Mouse (Mus musculus): ENCODE measurements around the gene Cds2.
"Not testable (repeated sequence)": the region's sequence is repeated elsewhere in the genome, so short reads cannot be mapped to it uniquely, and the experiment has no call there.

The Cds2 gene

DNA sequence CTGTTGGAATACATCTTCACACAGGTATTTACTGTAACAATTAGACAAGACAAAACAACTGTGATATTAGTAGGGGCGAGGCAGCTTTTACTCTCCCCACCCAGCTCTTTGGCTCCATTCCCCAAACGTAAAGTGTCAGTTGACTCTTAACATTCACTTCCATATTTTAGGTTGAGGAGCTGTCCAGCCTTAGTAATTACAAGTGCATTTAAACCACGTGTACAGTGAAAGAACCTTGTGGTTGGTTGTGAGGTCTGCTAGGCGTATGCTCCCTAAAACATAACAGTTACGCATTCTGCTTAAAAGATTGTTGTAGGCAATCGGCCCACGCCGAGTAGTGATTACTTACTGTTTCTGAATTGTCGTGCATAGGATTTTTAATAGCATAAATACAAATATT lies 2.2 kb downstream of the Cds2 start:
- DNase-seq (ENCODE audit: low read depth, low spot score): no peak

DNA sequence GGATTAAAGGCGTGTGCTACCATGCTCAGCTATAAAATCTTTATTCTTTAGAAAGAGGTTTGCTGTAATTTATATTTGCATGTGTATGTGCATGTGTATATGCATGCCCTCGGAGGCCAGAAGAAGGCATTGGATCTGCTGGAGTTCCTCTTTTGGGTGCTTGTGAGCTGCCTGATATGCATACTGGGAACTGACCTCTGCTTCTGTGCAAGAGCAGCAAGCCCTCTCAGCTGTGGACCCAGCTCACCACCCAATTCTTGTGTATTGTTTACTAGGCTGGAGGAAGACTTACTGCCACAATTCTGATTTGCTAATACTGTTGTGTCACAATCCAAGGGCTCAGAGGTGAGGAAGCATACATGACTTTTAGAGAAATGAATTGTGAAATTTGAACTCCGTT lies 3.1 kb downstream of the Cds2 start:
- no peak for DNase-seq (ENCODE audit: low read depth, low spot score)

DNA sequence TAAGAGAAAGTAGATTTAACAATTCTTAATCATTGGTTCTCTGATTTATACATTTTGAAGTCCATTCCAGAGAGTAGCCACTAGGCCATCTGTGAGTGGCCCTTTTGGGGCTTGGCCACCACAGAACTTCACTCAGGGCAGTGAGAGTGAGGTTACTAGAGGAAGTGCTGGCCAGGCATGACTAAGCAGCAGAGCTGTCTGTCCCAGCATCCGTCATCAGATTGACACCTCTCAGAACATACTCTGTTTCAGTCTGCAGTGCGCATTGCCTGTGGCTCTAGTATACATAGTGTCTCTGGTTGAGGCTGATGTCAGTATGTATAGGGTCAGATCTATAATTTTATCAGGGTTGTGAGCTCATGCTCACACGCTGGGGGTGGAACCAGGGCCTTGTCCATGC lies 6.3 kb downstream of the Cds2 start:
- no peak for DNase-seq (ENCODE audit: low read depth, low spot score)

DNA sequence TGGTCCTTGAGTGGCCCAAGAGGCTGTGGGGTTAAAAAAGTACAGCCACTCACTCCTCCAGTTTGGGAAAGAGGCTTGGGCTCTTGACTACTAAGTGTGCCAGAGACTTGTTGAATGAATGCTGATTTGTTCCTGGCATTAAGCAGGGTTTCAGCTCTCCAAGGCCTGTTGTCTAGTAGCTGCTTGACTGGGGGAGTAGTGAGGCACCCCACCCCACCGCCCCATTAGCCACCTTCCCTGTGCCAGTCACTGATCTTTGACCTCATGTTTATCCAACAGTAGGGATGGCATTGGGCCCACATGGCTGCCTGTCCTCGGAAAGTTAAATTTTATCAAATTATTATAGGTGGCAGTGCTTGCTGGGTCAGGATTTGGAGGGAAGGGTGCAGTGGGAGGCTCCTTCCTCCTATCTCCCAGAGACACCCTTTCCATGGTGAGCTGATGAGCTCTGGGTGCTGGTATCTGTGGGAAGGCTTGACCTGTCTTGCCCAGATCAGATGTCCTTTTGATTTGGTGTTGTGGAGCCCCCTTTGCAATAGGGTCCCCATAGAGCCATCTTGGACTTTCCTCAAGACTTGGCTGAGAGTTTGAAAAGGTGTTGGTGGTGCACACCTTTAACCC lies 7.5 kb downstream of the Cds2 start:
- no peak for DNase-seq (ENCODE audit: low read depth, low spot score)

DNA sequence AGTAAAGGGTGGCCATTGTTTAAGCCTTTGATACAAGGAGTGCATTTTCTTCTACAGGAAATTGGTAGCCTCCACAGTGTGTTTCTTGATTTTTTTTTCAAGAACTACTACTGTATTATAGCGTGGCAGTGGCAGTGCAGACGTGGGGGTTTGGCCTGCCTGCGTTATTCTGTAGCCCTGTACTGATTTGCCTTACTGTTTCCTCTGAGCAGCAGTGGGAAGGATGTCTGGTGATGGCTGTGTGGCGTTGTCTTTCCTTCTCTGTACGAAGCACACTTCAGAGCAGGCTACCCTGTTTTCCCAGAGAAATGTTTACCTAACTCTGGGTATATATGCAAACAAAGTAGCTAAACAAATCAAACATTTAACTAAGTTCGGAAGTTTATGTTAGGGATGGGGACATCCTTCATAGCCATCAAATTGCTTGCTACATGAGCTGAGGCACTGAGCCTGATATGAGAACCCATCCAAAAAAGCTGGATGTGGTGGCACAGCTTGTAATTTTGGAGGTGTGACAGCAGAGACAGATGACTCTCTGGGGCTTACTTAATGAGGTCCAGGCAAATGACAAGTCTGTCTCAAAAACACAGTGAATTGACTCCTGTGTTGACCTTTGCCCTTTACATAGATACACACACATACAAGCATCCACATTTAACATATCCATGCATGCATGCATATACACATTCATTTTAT lies 9.9 kb downstream of the Cds2 start:
- DNase-seq (ENCODE audit: low read depth, low spot score): no peak

DNA sequence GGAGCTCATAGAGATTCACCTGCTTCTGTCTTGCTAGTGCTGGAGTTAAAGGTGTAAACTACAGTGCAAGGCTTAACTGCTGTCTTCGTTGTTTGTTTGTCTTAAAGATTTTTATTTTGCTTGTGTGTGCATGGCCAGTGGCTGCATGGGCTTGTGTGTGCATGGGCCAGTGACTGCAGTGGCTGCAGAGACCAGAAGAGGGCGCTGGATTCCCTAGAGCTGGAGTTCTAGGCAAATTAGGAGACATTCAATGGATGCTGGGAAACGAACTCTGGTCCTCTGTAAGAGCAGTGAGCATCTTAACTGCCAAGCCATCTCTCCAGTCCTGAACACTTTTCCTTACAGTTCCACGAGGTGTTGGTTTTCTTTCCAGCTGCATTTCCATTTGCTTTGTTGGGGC lies 12.6 kb downstream of the Cds2 start:
- DNase-seq (ENCODE audit: low read depth, low spot score): no peak

DNA sequence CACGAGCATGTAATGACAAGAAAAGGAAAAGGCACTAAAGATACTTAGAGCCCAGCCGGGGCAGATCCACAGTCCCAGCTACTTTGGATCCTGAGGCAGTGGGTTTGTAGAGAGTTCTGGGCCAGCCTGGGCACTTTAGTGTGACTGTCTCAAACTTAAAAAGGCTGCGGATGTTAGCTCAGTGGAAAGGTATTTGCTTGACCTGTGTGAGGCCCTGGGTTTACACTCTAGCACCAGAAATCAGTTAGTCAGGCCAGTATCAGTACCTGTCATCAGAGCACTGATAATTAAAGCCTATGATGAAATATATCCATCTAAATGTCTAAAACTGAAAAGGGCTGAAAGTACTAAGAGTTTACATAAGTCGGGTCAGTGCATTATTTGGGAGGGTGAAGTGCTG lies 13.3 kb downstream of the Cds2 start:
- no peak for DNase-seq (ENCODE audit: low read depth, low spot score)

DNA sequence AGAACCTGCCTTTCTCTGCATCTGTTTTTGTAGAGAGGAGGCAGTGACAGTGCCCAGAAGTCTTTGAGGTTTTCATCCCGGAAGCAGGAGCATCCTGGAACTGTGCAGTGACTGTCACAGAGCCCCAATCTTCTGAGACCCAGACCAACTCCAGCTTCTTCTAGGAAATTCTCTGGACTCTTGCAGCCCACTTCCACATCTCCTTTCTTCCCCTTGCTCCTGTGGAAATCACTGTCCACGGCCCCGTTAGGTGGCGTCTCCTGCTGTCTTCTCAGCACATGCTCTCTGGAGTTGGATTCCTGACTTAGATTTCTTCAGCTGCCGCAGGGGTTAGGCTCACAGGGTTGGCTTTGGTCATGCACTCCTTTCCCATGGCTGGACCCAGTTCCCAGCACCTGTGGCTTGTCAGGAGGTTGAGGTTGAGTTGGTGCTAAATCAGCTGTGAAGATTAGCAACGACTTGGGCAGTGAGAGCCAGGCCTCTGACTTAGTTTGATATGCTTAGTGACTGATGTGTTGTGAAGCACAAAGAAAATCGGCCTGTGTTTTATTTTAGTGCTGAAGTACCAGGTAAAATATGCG lies 15.4 kb downstream of the Cds2 start:
- DNase-seq (ENCODE audit: low read depth, low spot score): no peak

DNA sequence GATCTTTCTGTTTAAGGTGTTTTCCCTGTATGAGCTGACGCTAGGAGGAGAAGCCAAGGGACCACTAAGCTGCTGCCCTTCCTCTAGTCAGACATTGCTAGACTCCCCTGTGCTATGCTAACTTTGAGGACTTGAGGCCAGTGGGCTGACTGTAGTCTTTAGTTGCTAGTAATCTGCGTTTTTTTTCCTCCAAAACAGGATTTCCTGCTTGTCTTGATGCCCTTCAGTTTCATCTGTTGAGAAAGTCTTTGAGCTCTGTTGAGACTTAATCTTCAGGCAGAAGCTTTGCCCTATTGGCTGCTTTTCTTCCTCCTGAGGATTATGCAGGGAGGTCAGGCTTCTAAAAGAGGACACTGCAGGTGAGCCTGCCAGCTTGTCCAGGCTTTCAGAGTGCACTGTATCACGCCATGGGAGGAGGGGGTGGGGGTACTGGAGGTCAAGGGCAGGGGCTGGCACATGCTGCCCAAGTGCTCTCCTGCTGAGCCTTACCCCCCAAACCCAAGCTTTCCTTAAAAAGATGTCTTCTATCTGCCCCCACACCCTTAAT lies 16.5 kb downstream of the Cds2 start:
- no peak for DNase-seq (ENCODE audit: low read depth, low spot score)

DNA sequence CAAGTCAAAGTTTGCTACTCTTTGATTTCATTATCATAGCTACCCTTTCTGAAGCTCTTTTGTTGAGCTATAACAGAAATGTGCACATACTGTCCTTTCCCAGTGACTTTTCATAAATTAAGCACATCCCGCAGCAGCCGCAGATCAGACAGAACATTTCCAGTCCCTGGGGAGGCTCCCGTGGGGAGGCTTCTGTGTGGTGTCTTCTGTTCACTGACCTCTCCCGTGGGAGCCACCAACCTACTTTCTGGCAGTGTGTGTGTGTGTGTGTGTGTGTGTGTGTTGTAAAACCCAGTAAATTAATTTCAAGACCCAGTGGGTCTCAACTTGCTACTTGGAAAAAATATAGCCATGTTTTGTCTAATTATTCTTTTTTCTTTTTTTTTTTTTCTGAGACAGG lies 17.0 kb downstream of the Cds2 start:
- DNase-seq (ENCODE audit: low read depth, low spot score): no peak

DNA sequence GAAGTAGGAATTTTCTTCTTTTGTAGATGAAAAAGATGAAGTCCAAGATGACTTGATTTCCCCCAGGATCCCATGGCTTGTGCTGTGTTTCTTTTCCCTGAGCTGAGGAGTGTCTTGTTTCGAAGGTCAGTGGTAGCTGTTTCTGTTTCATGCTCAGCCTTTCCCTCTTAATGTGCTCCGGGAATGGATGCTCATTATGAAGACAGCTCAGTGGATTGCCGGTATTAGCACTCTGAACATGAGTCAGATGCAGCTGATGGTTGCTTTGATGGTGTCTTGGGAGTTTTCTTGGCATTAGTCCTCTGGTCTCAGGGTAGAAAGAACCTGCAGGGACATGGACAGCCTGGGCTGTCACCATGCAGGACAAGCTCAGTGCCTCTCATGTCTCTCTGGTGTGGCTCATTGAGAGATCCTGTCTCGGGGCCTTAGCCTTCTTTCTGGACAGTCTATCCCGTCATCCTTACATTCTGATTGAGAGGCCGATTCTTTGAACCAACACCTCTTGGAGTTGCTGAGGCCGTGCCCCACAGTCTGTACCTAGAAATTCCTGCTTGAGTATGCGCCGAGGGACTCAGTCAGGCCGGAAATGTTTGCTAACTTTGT lies 17.7 kb downstream of the Cds2 start:
- no peak for DNase-seq (ENCODE audit: low read depth, low spot score)

DNA sequence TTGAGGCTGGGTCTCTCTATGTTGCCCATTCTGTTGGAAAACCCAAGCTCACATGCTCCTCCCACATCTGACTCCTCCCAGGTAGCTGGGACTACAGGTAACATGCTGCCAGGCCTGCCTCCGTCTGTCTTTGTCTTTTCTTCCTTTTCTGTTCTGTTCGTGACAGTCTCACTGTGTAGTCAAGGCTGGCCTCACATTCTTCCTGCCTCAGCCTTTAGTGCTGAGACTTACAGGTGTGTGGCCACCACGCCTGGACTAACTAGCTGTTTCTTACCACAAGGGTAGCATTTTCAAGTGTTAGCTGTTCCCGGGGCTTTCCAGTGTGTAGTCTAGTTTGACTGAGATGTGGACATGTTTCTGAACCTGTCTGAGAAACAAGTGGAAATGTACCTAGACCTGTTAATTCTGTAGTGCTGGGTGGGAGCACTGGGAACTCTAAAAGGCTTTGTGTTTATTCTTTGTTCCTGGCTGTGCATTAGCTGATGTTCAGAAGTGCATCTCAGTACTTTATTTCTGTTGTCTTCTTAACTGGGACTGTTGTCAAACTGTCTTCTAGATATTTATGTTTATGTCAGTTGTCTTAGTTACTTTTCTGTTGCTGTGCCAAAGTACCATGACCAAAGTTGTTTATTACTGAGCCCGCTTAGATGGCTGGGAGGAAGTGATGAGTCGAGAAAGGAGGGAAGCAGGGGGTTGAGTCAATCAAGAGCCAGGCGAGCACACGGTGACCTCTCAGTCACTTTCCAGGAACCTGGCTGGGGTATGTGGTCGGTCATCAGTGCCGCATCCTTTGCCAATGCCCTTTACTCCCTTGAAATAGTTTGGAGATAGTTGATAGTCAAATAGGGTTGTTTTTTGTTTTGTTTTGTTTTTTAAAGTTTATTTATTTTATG lies 18.9 kb downstream of the Cds2 start:
- no peak for DNase-seq (ENCODE audit: low read depth, low spot score)

DNA sequence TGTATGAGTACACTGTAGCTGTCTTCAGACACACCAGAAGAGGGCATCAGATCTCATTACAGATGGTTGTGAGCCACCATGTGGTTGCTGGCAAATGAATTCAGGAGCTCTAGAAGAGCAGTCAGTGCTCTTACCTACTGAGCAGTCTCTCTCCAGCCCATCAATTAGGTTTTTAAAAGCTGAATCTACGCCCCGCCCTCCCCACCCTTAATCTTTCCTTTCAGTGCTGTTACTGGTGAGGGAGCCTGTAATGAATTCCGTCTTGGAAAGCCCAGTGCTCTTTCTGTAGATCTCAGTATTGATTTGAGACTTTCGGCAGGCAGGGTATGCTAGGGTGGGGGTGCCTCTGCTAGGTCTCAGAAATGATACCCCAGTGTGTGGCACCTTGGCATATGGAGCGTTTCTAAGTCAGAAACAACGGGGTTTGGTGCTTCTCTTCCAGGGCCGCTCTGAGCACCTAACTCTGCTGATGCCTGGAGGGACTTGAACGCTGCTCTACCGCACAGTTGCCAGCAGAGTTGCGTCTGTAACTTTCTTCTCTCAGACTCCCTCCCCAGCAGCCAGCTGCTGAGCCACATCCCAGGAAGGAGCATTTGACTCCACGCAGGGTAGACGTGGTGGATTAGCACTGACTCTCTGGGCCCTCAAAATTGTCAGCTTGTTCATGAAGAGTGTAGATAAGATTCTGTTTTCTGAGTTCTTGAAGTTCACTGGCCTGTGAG lies 19.7 kb downstream of the Cds2 start:
- DNase-seq (ENCODE audit: low read depth, low spot score): no peak

DNA sequence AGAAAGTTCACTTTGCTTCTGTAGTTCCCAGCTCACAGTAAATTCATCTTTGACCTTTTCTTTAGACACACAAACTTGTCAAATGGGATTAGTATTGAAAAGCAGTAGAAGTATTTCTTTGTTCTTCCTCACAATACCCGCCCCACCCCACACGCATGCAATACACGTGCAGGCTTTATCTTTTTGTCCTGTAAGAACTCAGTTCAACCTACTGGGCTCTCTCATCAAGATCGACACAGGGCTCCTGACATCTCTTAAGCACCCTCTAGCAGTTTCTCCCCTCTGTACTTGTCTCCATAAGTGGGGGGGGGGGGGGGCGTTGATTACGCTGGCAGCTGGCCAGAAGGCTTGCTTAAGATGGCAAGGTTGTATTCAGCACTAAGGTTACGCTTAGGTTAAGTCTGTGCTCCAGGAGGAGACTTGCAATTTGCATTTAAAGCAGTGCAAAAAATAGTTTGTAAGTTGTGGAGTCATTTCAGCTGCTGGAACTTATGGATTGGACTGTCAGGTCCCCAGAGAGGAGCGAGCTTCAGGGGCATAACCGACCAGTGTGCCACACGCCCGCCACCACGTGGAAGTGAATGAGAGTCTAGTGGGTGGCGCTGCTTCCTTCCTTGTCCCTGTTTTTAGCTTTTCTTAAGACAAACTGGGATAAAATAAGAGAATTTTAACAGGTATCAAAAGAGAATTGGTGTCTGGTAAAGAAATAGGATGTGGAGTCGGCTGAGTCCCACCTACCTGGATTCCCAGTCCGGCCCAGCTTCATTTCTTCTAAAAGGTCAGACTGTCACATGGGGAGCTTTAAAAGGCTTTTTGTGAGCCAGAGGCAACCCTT lies 20.5 kb downstream of the Cds2 start:
- no peak for DNase-seq (ENCODE audit: low read depth, low spot score)

DNA sequence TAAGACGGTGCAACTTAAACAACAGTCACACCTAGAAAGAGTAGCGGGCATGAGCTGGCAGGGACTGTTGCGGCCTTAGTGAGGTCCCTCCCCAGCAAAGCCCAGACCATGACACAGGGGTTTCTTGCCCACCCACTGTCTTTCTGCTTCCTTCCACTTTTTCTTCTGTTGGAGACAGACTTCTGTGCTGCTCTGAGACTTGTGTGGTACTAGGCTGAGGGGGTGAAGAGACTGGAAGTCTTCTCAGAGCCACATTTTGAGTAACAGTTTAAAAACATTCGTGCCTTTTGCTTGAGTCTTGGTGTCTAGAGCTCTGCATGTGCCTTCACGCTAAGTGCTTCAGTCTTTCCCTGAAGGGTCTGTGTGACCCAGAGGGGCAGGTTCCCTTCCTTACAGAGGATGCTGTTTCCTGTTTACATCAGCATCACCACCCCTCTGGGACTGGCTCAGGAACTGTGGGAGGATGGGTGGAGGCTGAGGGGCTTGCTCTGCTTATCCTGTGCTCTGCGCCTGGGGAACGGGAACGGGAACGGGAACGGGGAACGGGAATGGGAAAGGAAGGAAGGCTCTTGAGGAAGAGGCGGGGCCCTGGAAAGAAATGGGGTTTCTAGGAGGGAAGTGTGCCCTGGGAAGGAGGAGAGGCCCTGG lies 21.7 kb downstream of the Cds2 start:
- no peak for DNase-seq (ENCODE audit: low read depth, low spot score)

DNA sequence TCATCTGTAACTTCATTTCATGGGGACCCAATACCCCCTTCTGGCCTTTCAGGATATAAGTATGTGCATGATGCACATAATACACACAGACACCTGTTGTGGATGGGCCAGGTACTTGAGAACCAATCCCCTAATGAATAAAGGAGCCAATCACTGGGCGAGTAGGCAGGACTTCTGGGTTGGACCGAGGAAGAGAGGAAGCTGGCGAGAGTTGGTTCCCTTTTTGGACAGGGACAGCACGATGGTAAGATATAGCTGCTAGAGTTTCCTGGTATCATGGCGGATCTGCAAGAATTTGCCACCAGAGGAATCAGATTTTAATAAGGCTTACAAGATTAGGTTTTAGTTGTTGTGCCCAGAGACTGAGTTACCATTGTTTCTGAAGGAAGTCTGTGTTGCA lies 22.8 kb downstream of the Cds2 start:
- not testable (repeated sequence) for DNase-seq (ENCODE audit: low read depth, low spot score)

DNA sequence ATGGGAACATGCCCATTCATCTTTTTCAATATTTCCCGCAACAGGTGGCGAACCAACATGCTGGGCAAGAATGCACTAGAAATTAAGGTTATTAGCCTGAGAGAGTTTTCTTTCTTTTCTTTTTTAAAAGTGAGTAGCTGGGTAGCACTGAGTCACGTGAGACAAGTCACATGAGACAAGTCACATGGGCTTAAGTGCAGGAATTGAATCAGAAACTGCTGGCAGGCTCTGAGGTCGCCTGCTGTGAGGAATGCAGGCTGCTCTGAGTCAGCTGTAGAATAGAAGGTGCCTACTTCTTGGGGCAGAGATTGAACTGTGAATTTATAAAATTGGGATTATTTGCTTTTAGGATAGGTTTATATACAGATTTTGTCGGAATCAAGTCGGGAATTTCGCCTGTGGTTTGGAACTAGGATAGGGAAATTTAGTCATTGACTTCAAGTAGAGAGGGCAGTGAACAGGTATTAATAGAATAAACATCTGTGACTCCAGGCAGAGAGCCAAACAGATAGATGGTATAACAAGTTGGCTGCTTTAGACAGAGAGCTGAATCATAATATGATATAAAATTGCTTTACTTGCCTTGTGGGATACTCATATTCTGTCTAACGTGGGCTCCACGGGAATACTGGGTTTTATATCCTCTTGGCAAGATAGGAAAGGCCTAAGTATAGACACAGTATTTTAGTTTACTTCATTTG lies 23.6 kb downstream of the Cds2 start:
- no peak for DNase-seq (ENCODE audit: low read depth, low spot score)

DNA sequence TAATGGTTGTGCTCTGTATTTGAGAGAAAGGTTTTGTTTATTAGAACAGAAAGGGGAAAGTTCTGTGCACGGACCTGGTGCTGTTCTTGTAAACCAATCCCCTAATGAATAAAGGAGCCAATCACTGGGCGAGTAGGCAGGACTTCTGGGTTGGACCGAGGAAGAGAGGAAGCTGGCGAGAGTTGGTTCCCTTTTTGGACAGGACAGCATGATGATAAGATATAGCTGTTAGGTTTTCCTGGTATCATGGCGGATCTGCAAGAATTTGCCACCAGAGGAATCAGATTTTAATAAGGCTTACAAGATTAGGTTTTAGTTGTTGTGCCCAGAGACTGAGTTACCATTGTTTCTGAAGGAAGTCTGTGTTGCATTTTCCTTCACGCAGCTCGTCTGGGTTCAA lies 26.3 kb downstream of the Cds2 start:
- not testable (repeated sequence) for DNase-seq (ENCODE audit: low read depth, low spot score)

DNA sequence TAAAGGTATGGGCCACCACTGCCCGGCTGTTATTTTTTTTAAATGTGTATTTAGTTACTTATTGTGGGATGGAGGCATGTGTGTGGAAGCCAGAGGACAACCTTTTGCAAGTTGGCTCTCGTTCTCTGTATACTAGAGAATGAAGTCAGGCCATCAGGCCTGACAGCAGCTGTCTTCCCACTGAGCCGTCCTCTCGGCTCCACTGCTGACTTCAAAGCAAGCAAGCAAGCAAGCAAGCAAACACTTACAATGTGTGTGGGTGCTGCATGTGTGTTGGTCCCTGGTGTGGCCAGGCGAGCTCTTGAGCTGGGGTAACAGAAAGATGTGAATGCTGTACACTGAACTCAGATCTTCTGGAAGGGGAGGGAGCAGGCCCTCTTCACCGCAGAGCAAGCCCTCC lies 27.9 kb downstream of the Cds2 start:
- DNase-seq (ENCODE audit: low read depth, low spot score): no peak
